In genomic region chr13:35886121-35886725, GRCm38 (mm10) we compare ENCODE assay signal across 8 mouse cellular contexts. TPM values are rescaled to one million over a fixed set of nuclear protein-coding genes. Genes with fewer than 3 reads are reported as not detected.
DNase-seq lines count a peak whose midpoint lies in the region; ATAC-seq and TF ChIP-seq lines count a peak whose summit lies in the region.

No protein-coding gene starts in this region.

- DNase-seq in midbrain, embryonic 11.5 days (ENCODE audit: low spot score, missing footprints) = peak; percentile 85
- DNase-seq in ZHBTc4 (ENCODE audit: low read depth, low spot score) = peak; percentile 75
- peak; percentile 43 for DNase-seq in embryo, embryonic 9.5 days (ENCODE audit: extremely low spot score)
- DNase-seq in heart, postnatal 25 days (ENCODE audit: low spot score) = peak; percentile 23
- peak; percentile 65 for DNase-seq in liver, postnatal 0 days
- peak; percentile 21 to 38 for DNase-seq in spleen, postnatal 36 days (ENCODE audit: low spot score in 2 of 2)
- DNase-seq in frontal cortex, postnatal 10 days (ENCODE audit: low spot score in 2 of 2) = no peak

- H3K36me3 ChIP-seq in midbrain, embryonic 11.5 days (ENCODE audit: control insufficient read depth, insufficient read depth, low read length) = no peaks in the 10 kb centered on the region
- no peaks in the 10 kb centered on the region for H3K36me3 ChIP-seq in midbrain, embryonic 13.5 days
- H3K36me3 ChIP-seq in liver, postnatal 0 days (replicated peaks; ENCODE audit: insufficient read depth, low read length) = no peaks in the 10 kb centered on the region

- no peak overlapping the region for H3K4me3 ChIP-seq in midbrain, embryonic 11.5 days (ENCODE audit: low read depth, low read length)
- no peak overlapping the region for H3K4me3 ChIP-seq in midbrain, embryonic 13.5 days (replicated peaks)
- no peak overlapping the region for H3K4me3 ChIP-seq in liver, postnatal 0 days (ENCODE audit: low read depth, low read length)

- no peaks in the 10 kb centered on the region for H3K27me3 ChIP-seq in midbrain, embryonic 11.5 days (ENCODE audit: control insufficient read depth, insufficient read depth, low read length)
- no peaks in the 10 kb centered on the region for H3K27me3 ChIP-seq in midbrain, embryonic 13.5 days
- no peaks in the 10 kb centered on the region for H3K27me3 ChIP-seq in liver, postnatal 0 days (ENCODE audit: insufficient read depth, low read length)

- H3K9me3 ChIP-seq in midbrain, embryonic 11.5 days (ENCODE audit: control insufficient read depth, low read length) = no peaks in the 10 kb centered on the region
- peaks cover 5% of the 10 kb centered on the region; the same call in 1 of the 2 replicates for H3K9me3 ChIP-seq in midbrain, embryonic 13.5 days
- no peaks in the 10 kb centered on the region for H3K9me3 ChIP-seq in liver, postnatal 0 days (ENCODE audit: low read length)

- no peak overlapping the region for H3K4me2 ChIP-seq in midbrain, embryonic 11.5 days
- H3K4me2 ChIP-seq in midbrain, embryonic 13.5 days (replicated peaks) = no peak overlapping the region
- H3K4me2 ChIP-seq in liver, postnatal 0 days (ENCODE audit: low read depth, low read length) = no peak overlapping the region

- no peak overlapping the region for H3K27ac ChIP-seq in midbrain, embryonic 11.5 days (ENCODE audit: low read depth, low read length)
- H3K27ac ChIP-seq in midbrain, embryonic 13.5 days = no peak overlapping the region
- H3K27ac ChIP-seq in liver, postnatal 0 days (ENCODE audit: low read depth) = no peak overlapping the region

- intact Hi-C loops in heart, postnatal 25 days (cut with DNase I) = loop anchor here (5.0 kb wide), 1 partner anchor 61 kb away; no protein-coding TSS in a partner anchor

- no peaks in the 10 kb centered on the region for H3K4me1 ChIP-seq in midbrain, embryonic 11.5 days (ENCODE audit: control insufficient read depth, insufficient read depth, low read length)
- H3K4me1 ChIP-seq in midbrain, embryonic 13.5 days (replicated peaks) = no peaks in the 10 kb centered on the region
- H3K4me1 ChIP-seq in liver, postnatal 0 days (ENCODE audit: insufficient read depth) = 0 out of 2 replicates have a peak, but pooled peaks cover 2% of the 10 kb centered on the region

- no peak for TF ChIP-seq EP300 in liver, postnatal 0 days (IDR thresholded peaks at IDR 0.05; ENCODE audit: low read depth)

- ATAC-seq in midbrain, embryonic 11.5 days (ENCODE audit: low FRiP score) = no peak
- no peak for ATAC-seq in midbrain, embryonic 13.5 days
- 0 out of 2 replicates have a peak, but pooled peaks have one; percentile 21 for ATAC-seq in liver, postnatal 0 days

- no peak overlapping the region for H3K9ac ChIP-seq in midbrain, embryonic 11.5 days (ENCODE audit: low read length)
- no peak overlapping the region for H3K9ac ChIP-seq in midbrain, embryonic 13.5 days (replicated peaks)
- no peak overlapping the region for H3K9ac ChIP-seq in liver, postnatal 0 days (replicated peaks)

- peak; percentile 81 for TF ChIP-seq CTCF in liver, postnatal 0 days (IDR thresholded peaks at IDR 0.05; ENCODE audit: low read depth)

- WGBS in midbrain, embryonic 11.5 days = 44% methylated on average over 15 of the region's 15 CpGs
- 45% methylated on average over 15 of the region's 15 CpGs for WGBS in midbrain, embryonic 13.5 days
- WGBS in liver, postnatal 0 days (ENCODE audit: insufficient replicate concordance) = 22% methylated on average over 15 of the region's 15 CpGs

RNA-seq across cellular contexts. Expression of gene Rpp40, which starts 19.9 kb away (rescaled TPM):
- polyA plus RNA-seq in midbrain, embryonic 11.5 days (2014; fragmentation: Nextera tagmentation; extraction: Ambion mirVana) = 18.0 and 18.3 TPM in 2 replicates
- polyA plus RNA-seq in midbrain, embryonic 13.5 days (2015; fragmentation: Nextera tagmentation; extraction: Ambion mirVana) = 8.8 and 9.1 TPM in 2 replicates
- total RNA-seq in heart, postnatal 25 days (2021) = 1 to 10 TPM; 2.9 to 5.1 TPM
- 7.8 and 11.3 TPM in 2 replicates for polyA plus RNA-seq in liver, postnatal 0 days (2015; fragmentation: Nextera tagmentation; extraction: Ambion mirVana)

Comparison
In these comparisons a context has a peak if more than half of its experiments do, and no peak if none do; other contexts are left out.
1. DNase-seq: peak in midbrain, embryonic 11.5 days (single experiment), ZHBTc4 (single experiment), embryo, embryonic 9.5 days (single experiment), heart, postnatal 25 days (single experiment), liver, postnatal 0 days (single experiment) and spleen, postnatal 36 days (2 of 2); none in frontal cortex, postnatal 10 days (0 of 2).